Mouse (Mus musculus) hindbrain, embryonic 10.5 days (tissue): ENCODE results near the gene Prdm11. TPM values are rescaled to one million over a fixed set of nuclear protein-coding genes. Genes with fewer than 3 reads are reported as not detected.
A peak's percentile ranks its signal among the peaks of the same experiment; 100 is the strongest.

Source experiments
- DNase-seq: peaks from one replicate; pipeline ENCODE4 v3.0.0-alpha.2; 2017; ENCODE audit warnings: low spot score
- H3K27ac ChIP-seq: fragments of 300-500 bp; sonication (generic); 2 replicates; pipeline ENCODE4 v1.5.1; 2016; ENCODE audit warnings: mild to moderate bottlenecking, moderate library complexity
- H3K27me3 ChIP-seq: fragments of 300-500 bp; sonication (generic); 2 replicates; pipeline ENCODE4 v1.6.1; 2016; ENCODE audit warnings: mild to moderate bottlenecking; ENCODE audit not compliant: poor library complexity, insufficient read depth, severe bottlenecking
- H3K36me3 ChIP-seq: fragments of 300-500 bp; sonication (generic); 2 replicates; pipeline ENCODE4 v1.6.1; 2016; ENCODE audit warnings: mild to moderate bottlenecking, moderate library complexity
- H3K4me1 ChIP-seq: fragments of 300-500 bp; sonication (generic); replicated peaks from 2 replicates; pipeline ENCODE4 v1.6.1; 2016; ENCODE audit warnings: mild to moderate bottlenecking
- H3K4me3 ChIP-seq: fragments of 300-500 bp; sonication (generic); 2 replicates; pipeline ENCODE4 v1.5.1; 2016; ENCODE audit warnings: mild to moderate bottlenecking, moderate library complexity
- H3K9me3 ChIP-seq: fragments of 300-500 bp; sonication (generic); 2 replicates; pipeline ENCODE4 v1.6.1; 2016; ENCODE audit warnings: mild to moderate bottlenecking, moderate library complexity
- WGBS: fragments of 180-500 bp; shearing (Covaris S2); methylation state at CpG from one replicate; pipeline ENCODE4 v1.1.7; 2016; 5-methylcytosine and 5-hydroxymethylcytosine counted together
- polyA plus RNA-seq: library from polyadenylated mRNA; unstranded; fragments of >200 nt; fragmentation: Nextera tagmentation; extraction: Ambion mirVana; gene quantifications from 2 replicates; pipeline ENCODE4 v1.2.1, GENCODE M21; 2016

The Prdm11 gene
- polyA plus RNA-seq, 1 experiment from 2014 or later, result 2.1 TPM

- no peak overlapping the region for H3K27ac ChIP-seq
- WGBS, result 67% methylated on average over 4 of the region's 4 CpGs
- H3K4me1 ChIP-seq, result peaks cover 39% of the 10 kb centered on the region
- H3K4me3 ChIP-seq, result no peak overlapping the region
- no peaks in the 10 kb centered on the region for H3K36me3 ChIP-seq
- peaks cover 18% of the 10 kb centered on the region for H3K27me3 ChIP-seq
- H3K9me3 ChIP-seq, result no peaks in the 10 kb centered on the region
- DNase-seq, result no peak
These were observed 125.3 kb downstream of the Prdm11 start for GRCm38 (mm10) chr2:92920709-92921108.

DNA sequence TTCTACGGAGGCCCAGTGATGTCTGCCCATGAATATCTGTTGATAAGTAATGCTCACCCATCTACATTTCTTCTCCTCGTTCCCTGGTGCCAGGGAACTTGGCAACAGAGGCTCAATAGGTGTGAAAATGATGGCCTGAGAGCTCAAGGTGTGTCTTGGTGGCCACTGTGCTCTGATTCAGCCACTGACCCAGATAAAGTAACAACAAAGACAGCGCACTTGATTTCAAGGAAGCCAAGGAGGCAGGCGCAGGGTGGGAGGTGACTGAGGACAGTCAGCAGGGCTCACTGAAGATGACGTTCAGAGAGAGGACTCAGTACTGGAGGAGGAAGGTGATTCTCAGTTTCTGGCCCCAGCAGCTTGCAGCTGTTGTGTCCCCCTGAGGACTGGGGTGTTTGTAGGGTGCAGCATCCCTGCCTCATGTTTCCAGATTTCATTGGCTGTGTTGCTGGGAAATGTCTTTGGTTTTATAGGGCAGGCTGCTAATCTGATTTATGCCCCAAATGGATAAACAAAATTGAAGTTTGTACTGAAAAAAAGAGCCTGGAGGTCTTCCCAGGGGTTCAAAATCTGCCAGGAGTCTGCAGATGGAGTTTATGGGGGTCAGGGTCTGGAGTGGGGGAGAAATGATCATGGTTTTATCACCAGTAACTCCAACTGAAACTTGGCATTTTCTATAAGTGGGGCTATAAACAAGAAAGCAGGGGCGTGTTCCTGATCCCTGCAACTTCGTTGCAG lies 128.4 kb downstream of the Prdm11 start:
- Histone ChIP-seq H3K36me3 (no peaks in the 10 kb centered on the region), H3K27me3 (peaks cover 49% of the 10 kb centered on the region), H3K9me3 (no peaks in the 10 kb centered on the region), H3K4me3 (no peak overlapping the region), H3K4me1 (peaks cover 70% of the 10 kb centered on the region), H3K27ac (peak overlapping the region; percentile 45; the same call in 1 of the 2 replicates)
- no peak for DNase-seq
- 52% methylated on average over 7 of the region's 7 CpGs for WGBS

DNA sequence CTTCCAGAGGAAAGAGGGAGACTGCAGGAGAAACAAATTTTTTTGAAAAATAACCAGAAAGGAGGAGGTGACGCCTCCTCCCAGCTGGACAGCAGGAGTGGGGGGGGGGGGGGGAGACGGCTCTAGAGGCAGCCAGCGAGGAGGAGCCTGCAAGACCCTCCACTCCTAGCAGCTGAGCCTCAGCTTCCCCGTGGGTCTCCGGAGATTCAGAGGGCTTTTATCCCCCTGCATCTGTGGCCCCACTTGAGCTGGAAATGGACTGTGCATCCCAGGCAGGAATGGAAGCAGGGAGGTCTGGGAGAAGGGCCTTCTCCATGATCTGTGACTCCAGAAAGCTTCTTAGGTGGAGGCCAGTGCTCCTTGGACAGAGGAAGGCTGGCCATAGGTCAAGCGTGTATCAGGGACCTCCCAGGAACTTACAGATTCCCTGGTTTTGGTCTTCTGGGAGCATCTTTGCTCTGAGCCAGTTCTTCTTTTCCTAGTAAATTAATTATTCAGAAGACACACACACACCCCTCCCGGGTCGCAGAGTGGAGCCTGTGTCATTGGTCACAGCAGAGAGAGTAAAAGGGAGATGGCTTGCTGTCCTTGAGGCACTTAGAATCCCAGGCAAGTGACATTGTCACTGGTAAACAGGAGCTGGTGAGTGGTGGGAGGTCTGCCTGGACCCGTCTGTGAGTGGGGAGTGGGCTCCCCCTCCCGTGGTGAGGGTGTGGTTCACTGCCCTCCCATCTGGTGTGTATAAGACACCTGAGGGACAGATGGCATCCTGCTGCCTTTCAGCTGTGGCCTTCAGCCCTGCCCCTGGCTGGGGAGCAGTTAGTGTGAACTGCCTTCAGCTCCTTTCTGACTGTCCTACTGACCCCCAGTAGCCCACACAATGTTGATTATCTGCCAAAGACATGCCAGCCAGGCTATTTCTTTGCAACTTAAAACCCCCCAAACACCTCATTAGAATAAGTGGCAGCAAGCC lies 130.0 kb downstream of the Prdm11 start:
- no peaks in the 10 kb centered on the region for H3K36me3 ChIP-seq
- DNase-seq, result peak; percentile 48
- peak overlapping the region; percentile 61 for H3K4me3 ChIP-seq
- whole genome bisulfite sequencing, result 8% methylated on average over 10 of the region's 10 CpGs
- H3K4me1 ChIP-seq, result peaks cover 80% of the 10 kb centered on the region
- H3K27me3 ChIP-seq, result peaks cover 53% of the 10 kb centered on the region
- no peaks in the 10 kb centered on the region for H3K9me3 ChIP-seq
- peak overlapping the region; percentile 83 for H3K27ac ChIP-seq

Other genes with a start within 250 kb of the Prdm11 start
- 20.1 and 20.4 TPM in 2 replicates for gene Syt13, start 131.1 kb downstream of the Prdm11 start, polyA plus RNA-seq
- 202 and 281 TPM in 2 replicates for gene Trp53i11, start 141.4 kb upstream of the Prdm11 start, polyA plus RNA-seq